Mouse (Mus musculus) stomach, postnatal 0 days (tissue): Measurements from ENCODE around the gene Mymx. TPM values are rescaled to one million over a fixed set of nuclear protein-coding genes. Genes with fewer than 3 reads are reported as not detected.

Experiments used
- ATAC-seq: fragments of 200-750 bp; cut with Nextera tagmentation; 2 replicates; pipeline ENCODE4 v1.8.0; 2017; ENCODE audit not compliant: low FRiP score, low TSS enrichment
- DNase-seq: peaks from one replicate; pipeline ENCODE4 v3.0.0-alpha.2; 2016; ENCODE audit warnings: low spot score
- H3K27ac ChIP-seq: fragments of 300-500 bp; sonication (generic); replicated peaks from 2 replicates; pipeline ENCODE4 v1.5.1; 2014; ENCODE audit warnings: mild to moderate bottlenecking, control low read depth
- H3K27me3 ChIP-seq: fragments of 300-500 bp; sonication (generic); 2 replicates; pipeline ENCODE4 v1.6.1; 2014; ENCODE audit warnings: low read length; ENCODE audit not compliant: control insufficient read depth, insufficient read depth
- H3K36me3 ChIP-seq: fragments of 300-500 bp; sonication (generic); 2 replicates; pipeline ENCODE4 v1.6.1; 2014; ENCODE audit warnings: low read length, mixed read lengths; ENCODE audit not compliant: control insufficient read depth, insufficient read depth
- H3K4me1 ChIP-seq: fragments of 300-500 bp; sonication (generic); replicated peaks from 2 replicates; pipeline ENCODE4 v1.6.1; 2014; ENCODE audit warnings: antibody characterized with exemption; ENCODE audit not compliant: control insufficient read depth, insufficient read depth
- H3K4me2 ChIP-seq: fragments of 300-500 bp; sonication (generic); replicated peaks from 2 replicates; pipeline ENCODE4 v1.6.1; 2014; ENCODE audit warnings: low read depth, mild to moderate bottlenecking, control low read depth, moderate library complexity
- H3K4me3 ChIP-seq: fragments of 300-500 bp; sonication (generic); 2 replicates; pipeline ENCODE4 v1.5.1; 2014; ENCODE audit warnings: low read depth, low read length, control low read depth
- H3K9ac ChIP-seq: fragments of 300-500 bp; sonication (generic); 2 replicates; pipeline ENCODE4 v1.6.1; 2014; ENCODE audit warnings: mild to moderate bottlenecking, low read length, control low read depth, mixed read lengths
- H3K9me3 ChIP-seq: fragments of 300-500 bp; sonication (generic); 2 replicates; pipeline ENCODE4 v1.6.1; 2016; ENCODE audit warnings: low read length; ENCODE audit not compliant: control insufficient read depth
- CTCF ChIP-seq: IDR thresholded peaks from 2 replicates; pipeline ENCODE4 v1.5.1; 2016; ENCODE audit warnings: antibody characterized with exemption, low read depth, mild to moderate bottlenecking, moderate library complexity
- EP300 ChIP-seq: optimal IDR thresholded peaks from 2 replicates; pipeline ENCODE3; 2016; ENCODE audit warnings: antibody characterized with exemption
- WGBS: fragments of 180-500 bp; shearing (Covaris S2); extraction: QIAGEN DNeasy Blood & Tissue Kit; methylation state at CpG from one replicate; pipeline ENCODE4 v1.1.7; 2014; 5-methylcytosine and 5-hydroxymethylcytosine counted together
- polyA plus RNA-seq: library from polyadenylated mRNA; unstranded; fragments of >200 nt; fragmentation: Nextera tagmentation; extraction: Ambion mirVana; gene quantifications from 2 replicates; pipeline ENCODE4 v1.2.1, GENCODE M21; 2015

Mymx gene
- polyA plus RNA-seq, 1 experiment from 2014 or later = 1.2 TPM

GRCm38 (mm10) chr17:45563655-45564530 lies 38.0 kb downstream of the Mymx start, which contains the start of gene Slc35b2:
Slc35b2 (plus strand) TSS chr17:45563874.
- peak; percentile 96 for DNase-seq
- ATAC-seq = peak; percentile 90
- Histone ChIP-seq H3K4me2 (peak within 1 kb of the TSS; percentile 97), H3K9ac (peak within 1 kb of the TSS; percentile 90), H3K27ac (peak within 1 kb of the TSS; percentile 85), H3K36me3 (peaks cover 17% of the 10 kb centered on the region), H3K27me3 (no peaks in the 10 kb centered on the region), H3K9me3 (no peaks in the 10 kb centered on the region), H3K4me1 (no peaks in the 10 kb centered on the region), H3K4me3 (peak within 1 kb of the TSS; percentile 82)
- no peak for TF ChIP-seq EP300
- TF ChIP-seq CTCF = peak; percentile 94
- under 1% methylated on average over 55 of the region's 61 CpGs for WGBS

GRCm38 (mm10) chr17:45563216-45563615 lies 38.7 kb downstream of the Mymx start:
- H3K27ac ChIP-seq = no peak overlapping the region
- H3K9ac ChIP-seq = no peak overlapping the region
- WGBS = 75% methylated on average over 12 of the region's 12 CpGs
- no peak overlapping the region for H3K4me2 ChIP-seq
- H3K27me3 ChIP-seq = no peaks in the 10 kb centered on the region
- no peaks in the 10 kb centered on the region for H3K9me3 ChIP-seq
- ATAC-seq (no peak), DNase-seq (no peak)
- TF ChIP-seq CTCF (no peak), EP300 (no peak)
- no peaks in the 10 kb centered on the region for H3K4me1 ChIP-seq
- no peak overlapping the region for H3K4me3 ChIP-seq
- H3K36me3 ChIP-seq = peaks cover 11% of the 10 kb centered on the region

- Histone ChIP-seq H3K27ac (no peak overlapping the region), H3K4me3 (no peak overlapping the region), H3K36me3 (no peaks in the 10 kb centered on the region), H3K4me1 (peaks cover 3% of the 10 kb centered on the region; the same call in 1 of the 2 replicates), H3K9ac (no peak overlapping the region), H3K27me3 (no peaks in the 10 kb centered on the region), H3K9me3 (no peaks in the 10 kb centered on the region), H3K4me2 (no peak overlapping the region)
- 80% methylated on average over 15 of the region's 15 CpGs for WGBS
- TF ChIP-seq CTCF (no peak), EP300 (no peak)
- ATAC-seq = no peak
- no peak for DNase-seq
Observed at GRCm38 (mm10) chr17:45559732-45560525, 42.0 kb downstream of the Mymx start.

GRCm38 (mm10) chr17:45557998-45558862 lies 43.7 kb downstream of the Mymx start:
- H3K36me3 ChIP-seq = no peaks in the 10 kb centered on the region
- WGBS = 74% methylated on average over 16 of the region's 16 CpGs
- no peak overlapping the region for H3K4me3 ChIP-seq
- ATAC-seq = no peak
- no peaks in the 10 kb centered on the region for H3K9me3 ChIP-seq
- no peak for DNase-seq
- peaks cover 3% of the 10 kb centered on the region; the same call in 1 of the 2 replicates for H3K4me1 ChIP-seq
- no peak overlapping the region for H3K4me2 ChIP-seq
- no peak overlapping the region for H3K9ac ChIP-seq
- no peak overlapping the region for H3K27ac ChIP-seq
- H3K27me3 ChIP-seq = no peaks in the 10 kb centered on the region
- TF ChIP-seq CTCF (no peak), EP300 (no peak)

GRCm38 (mm10) chr17:45557246-45557824 lies 44.6 kb downstream of the Mymx start:
- Histone ChIP-seq H3K9ac (no peak overlapping the region), H3K4me2 (no peak overlapping the region), H3K27me3 (no peaks in the 10 kb centered on the region), H3K9me3 (no peaks in the 10 kb centered on the region), H3K4me1 (peaks cover 3% of the 10 kb centered on the region; the same call in 1 of the 2 replicates), H3K36me3 (no peaks in the 10 kb centered on the region), H3K27ac (no peak overlapping the region), H3K4me3 (no peak overlapping the region)
- no peak for DNase-seq
- TF ChIP-seq CTCF = no peak
- 63% methylated on average over 7 of the region's 7 CpGs for WGBS
- no peak for ATAC-seq
